Mouse (Mus musculus) testis, adult 2 months (tissue): ENCODE measurements around the gene Nckap5. TPM values are rescaled to one million over a fixed set of nuclear protein-coding genes. Genes with fewer than 3 reads are reported as not detected.
"Not testable (repeated sequence)": the region's sequence is repeated elsewhere in the genome, so short reads cannot be mapped to it uniquely, and the experiment has no call there.

Experiments used
- H3K27ac ChIP-seq: fragments of 200-500 bp; 2 replicates; pipeline ENCODE4 v1.5.1; 2012; ENCODE audit warnings: low read depth, low read length; ENCODE audit not compliant: control insufficient read depth, insufficient read depth
- H3K27me3 ChIP-seq: fragments of 200-500 bp; 2 replicates; pipeline ENCODE4 v1.6.1; 2012; ENCODE audit warnings: mild to moderate bottlenecking, low read length, moderate library complexity; ENCODE audit not compliant: control insufficient read depth, insufficient read depth
- H3K36me3 ChIP-seq: fragments of 200-500 bp; 2 replicates; pipeline ENCODE4 v1.6.1; 2012; ENCODE audit warnings: mild to moderate bottlenecking, low read length; ENCODE audit not compliant: control insufficient read depth, insufficient read depth
- H3K4me1 ChIP-seq: fragments of 200-500 bp; 2 replicates; pipeline ENCODE4 v1.6.1; 2012; ENCODE audit warnings: low read length; ENCODE audit not compliant: control insufficient read depth, insufficient read depth
- H3K4me3 ChIP-seq: fragments of 200-500 bp; 2 replicates; pipeline ENCODE4 v1.5.1; 2012; ENCODE audit warnings: low read depth, mild to moderate bottlenecking, low read length, moderate library complexity, mixed read lengths; ENCODE audit not compliant: control insufficient read depth
- CTCF ChIP-seq: fragments of 200-500 bp; IDR thresholded peaks from 2 replicates; pipeline ENCODE4 v1.5.1; 2012; ENCODE audit warnings: low read depth, mild to moderate bottlenecking, inconsistent platforms, low read length, moderate library complexity; ENCODE audit not compliant: control insufficient read depth, insufficient read depth, insufficient replicate concordance
- POLR2A ChIP-seq: fragments of 200-500 bp; IDR thresholded peaks from 2 replicates; pipeline ENCODE4 v1.6.1; 2012; ENCODE audit warnings: low read depth, mild to moderate bottlenecking, inconsistent platforms, low read length, moderate library complexity; ENCODE audit not compliant: control insufficient read depth
- polyA plus RNA-seq: library from polyadenylated mRNA; depleted of rRNA; stranded (reverse); fragments of >200 nt; gene quantifications from 2 replicates; pipeline ENCODE4 v1.2.3, GENCODE M21; 2012

Nckap5 gene
- polyA plus RNA-seq, 1 experiment: 1.0 TPM

DNA sequence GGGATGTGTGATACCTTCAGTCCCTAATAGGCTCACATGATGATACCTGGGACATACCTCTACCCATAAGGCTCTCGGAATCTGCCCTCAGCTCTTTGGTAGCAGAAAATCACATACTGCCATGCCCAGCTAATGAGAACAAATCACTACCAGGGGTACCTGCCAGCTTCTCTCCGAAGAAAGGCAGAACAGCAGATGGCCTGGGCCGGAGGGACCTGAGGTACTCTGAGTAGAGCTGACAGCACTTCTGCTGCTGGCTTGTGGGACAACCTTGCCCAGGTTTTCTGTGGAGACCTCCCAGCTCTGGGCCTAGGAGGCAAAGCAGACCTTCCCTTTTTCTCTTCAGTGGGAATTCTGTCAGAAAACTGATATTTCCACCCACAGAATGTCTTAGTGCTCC is 714.6 kb downstream of the Nckap5 start:
- no peak for TF ChIP-seq CTCF
- TF ChIP-seq POLR2A: no peak
- Histone ChIP-seq H3K27ac (no peak overlapping the region), H3K4me3 (no peak overlapping the region), H3K27me3 (no peaks in the 10 kb centered on the region), H3K4me1 (no peaks in the 10 kb centered on the region), H3K36me3 (no peaks in the 10 kb centered on the region)

DNA sequence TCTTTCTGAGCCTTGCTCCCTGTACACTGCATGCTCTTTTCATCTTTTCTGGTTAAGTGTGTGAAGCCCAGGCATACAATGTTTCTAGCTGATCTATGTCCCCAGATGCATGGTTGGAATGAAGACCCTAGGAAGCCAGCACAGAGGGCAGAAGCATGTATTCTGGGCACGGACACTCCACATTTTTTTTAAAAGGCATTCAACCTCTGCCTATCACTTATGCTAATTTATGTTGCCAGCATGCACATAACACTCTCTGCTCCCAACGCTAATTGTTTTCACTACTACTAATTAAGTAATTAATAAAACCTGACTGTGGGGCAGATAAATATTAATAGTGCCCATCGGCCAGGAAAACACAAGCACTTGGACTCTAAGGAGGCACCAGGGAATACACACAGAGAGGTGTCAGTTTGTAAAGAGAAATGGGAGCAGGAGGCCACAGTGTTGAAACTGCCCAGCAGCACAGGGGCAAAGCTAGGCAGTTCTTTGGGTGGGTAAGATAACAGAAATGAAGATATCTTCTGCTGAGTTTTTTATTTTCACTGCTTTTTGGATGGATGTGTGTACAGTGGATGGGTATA is 724.8 kb downstream of the Nckap5 start:
- no peaks in the 10 kb centered on the region for H3K4me1 ChIP-seq
- no peak overlapping the region for H3K4me3 ChIP-seq
- no peak overlapping the region for H3K27ac ChIP-seq
- TF ChIP-seq CTCF (no peak), POLR2A (no peak)
- no peaks in the 10 kb centered on the region for H3K36me3 ChIP-seq
- H3K27me3 ChIP-seq: no peaks in the 10 kb centered on the region

DNA sequence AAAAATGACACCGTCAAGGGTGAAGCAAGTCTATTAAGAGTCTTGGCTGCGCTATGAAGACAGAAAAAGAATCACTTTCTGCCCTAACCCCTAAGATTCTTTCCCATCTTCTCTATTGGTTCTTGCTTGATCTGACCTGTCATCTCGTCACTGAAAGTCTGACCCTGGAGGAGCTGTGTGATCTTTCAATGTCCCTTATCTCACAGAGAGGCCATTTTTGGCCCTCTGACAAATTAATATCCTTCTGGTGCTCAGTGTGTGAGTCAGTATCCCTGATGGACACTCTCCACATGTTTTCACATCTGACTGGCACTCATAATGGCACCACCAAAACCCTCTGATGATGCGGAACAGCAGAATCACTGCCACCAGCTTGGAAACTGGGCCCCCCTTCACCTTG is 736.3 kb downstream of the Nckap5 start:
- no peak for TF ChIP-seq CTCF
- TF ChIP-seq POLR2A: no peak
- Histone ChIP-seq H3K36me3 (no peaks in the 10 kb centered on the region), H3K4me3 (no peak overlapping the region), H3K4me1 (no peaks in the 10 kb centered on the region), H3K27ac (no peak overlapping the region), H3K27me3 (no peaks in the 10 kb centered on the region)

DNA sequence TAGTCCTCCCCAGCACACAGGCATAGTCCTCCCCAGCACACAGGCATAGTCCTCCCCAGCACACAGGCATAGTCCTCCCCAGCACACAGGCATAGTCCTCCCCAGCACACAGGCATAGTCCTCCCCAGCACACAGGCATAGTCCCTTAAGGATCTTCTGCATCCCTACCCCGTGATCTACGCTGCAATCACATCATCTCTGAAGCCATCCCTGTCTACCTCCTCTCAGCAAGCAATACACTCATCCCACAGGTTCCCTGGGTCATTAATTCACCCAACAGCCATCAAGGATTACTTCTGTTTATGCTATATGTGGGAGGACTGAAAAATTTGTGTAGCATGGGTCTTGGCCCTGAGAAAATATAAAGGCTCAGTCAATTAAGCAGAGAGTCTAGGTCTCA is 738.6 kb downstream of the Nckap5 start:
- H3K27ac ChIP-seq, H3K27me3 ChIP-seq, H3K4me1 ChIP-seq, H3K36me3 ChIP-seq, H3K4me3 ChIP-seq: not testable (repeated sequence)

DNA sequence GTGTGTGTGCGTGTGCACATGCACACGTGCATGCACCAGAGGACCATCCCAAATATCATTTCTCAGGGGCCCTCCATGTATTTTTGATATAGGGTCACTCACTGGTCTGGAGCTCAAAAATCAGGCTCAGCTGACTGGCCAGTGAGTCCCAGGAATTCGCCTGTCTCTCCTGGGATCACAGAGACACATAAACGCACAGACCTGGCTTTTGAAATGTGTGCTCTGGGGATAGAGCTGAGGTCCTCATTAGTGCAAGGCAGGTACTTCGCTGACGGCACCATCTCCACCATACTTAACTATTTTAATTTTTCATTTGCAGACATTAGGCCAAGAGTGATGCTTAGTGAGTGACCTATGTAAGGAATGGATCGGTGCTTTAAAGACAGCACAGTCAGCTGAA is 743.4 kb downstream of the Nckap5 start:
- Histone ChIP-seq H3K27me3 (no peaks in the 10 kb centered on the region), H3K27ac (no peak overlapping the region), H3K4me3 (no peak overlapping the region), H3K36me3 (no peaks in the 10 kb centered on the region), H3K4me1 (no peaks in the 10 kb centered on the region)
- TF ChIP-seq POLR2A (no peak), CTCF (no peak)

DNA sequence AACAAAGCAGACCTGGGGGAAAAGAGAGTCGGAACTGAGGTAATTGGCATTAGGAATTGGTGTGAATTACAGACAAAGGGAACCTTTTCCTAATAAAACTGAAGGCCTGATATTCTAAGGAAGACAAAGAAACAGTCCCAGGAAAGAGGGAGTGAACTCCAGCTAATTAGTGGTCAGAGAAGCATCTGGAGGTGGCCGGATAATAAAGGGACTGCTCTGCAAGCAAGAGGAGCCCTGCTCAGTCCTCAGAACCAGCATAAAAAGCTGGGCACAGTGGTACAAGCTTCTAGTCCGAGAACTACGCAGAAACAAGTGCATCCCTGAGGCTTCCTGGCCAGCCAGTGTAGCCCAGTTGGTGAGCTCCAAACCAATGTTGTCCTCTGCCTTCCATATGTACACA is 754.3 kb downstream of the Nckap5 start:
- Histone ChIP-seq H3K4me1 (no peaks in the 10 kb centered on the region), H3K27me3 (no peaks in the 10 kb centered on the region), H3K36me3 (no peaks in the 10 kb centered on the region), H3K27ac (no peak overlapping the region), H3K4me3 (no peak overlapping the region)
- TF ChIP-seq CTCF: no peak
- TF ChIP-seq POLR2A: no peak

DNA sequence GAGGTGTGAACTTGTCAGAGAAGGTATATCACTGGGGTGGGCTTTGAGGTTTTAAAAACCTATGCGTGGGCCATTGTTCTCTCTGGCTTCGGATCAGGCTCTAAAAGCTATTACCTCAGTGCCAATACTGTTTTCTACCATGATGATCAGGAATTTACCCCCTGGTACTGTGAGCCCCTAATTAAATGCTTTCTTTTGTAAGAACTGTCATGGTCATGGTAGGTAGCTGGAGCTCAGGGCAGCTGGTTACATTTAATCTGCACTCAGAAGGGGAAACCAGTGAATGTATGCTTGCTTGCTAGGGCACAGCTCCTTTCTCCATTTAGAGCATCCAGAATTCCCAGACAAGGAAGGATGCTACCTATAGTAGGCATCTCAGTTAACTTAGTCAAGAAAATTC is 759.7 kb downstream of the Nckap5 start:
- Histone ChIP-seq H3K4me3 (no peak overlapping the region), H3K27me3 (no peaks in the 10 kb centered on the region), H3K36me3 (no peaks in the 10 kb centered on the region), H3K4me1 (no peaks in the 10 kb centered on the region), H3K27ac (no peak overlapping the region)
- no peak for TF ChIP-seq CTCF

DNA sequence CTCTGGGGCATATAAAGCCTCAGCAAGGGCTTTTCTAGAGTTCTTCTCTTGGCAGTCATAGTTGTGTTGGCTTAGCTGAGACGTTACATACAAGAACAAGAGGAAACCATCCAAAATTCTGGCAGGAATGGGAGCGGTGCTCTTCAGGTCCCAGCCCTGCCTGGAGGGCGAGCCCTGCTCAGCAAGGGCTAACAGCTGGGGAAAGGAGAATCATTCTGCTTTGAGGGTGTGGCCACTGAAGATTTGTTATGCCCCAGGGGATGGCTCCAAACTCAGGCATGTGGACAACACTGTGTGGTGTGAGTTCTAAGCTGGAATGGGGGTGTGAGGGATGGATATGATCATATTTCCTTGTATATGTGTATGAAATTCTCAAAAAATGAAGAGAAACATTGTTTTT is 779.1 kb downstream of the Nckap5 start:
- H3K36me3 ChIP-seq: no peaks in the 10 kb centered on the region
- TF ChIP-seq POLR2A (no peak), CTCF (no peak)

More for the DNA sequence above, 779.1 kb downstream of the Nckap5 start:
- Histone ChIP-seq H3K27ac (no peak overlapping the region), H3K4me3 (no peak overlapping the region), H3K4me1 (no peaks in the 10 kb centered on the region; the same call in 1 of the 2 replicates), H3K27me3 (no peaks in the 10 kb centered on the region)
